Mouse (Mus musculus) forebrain, embryonic 11.5 days (tissue): ENCODE measurements around the gene Lgmn. TPM values are rescaled to one million over a fixed set of nuclear protein-coding genes. Genes with fewer than 3 reads are reported as not detected.

Source experiments
- ATAC-seq: fragments of 200-750 bp; cut with Nextera tagmentation; replicated peaks from 2 replicates; pipeline ENCODE4 v1.8.0; 2017; ENCODE audit warnings: moderate TSS enrichment; ENCODE audit not compliant: low FRiP score
- DNase-seq: peaks from one replicate; pipeline ENCODE4 v3.0.0-alpha.2; 2017; ENCODE audit warnings: low spot score
- H3K27ac ChIP-seq: fragments of 300-500 bp; sonication (generic); 2 replicates; pipeline ENCODE4 v1.5.1; 2014; ENCODE audit warnings: low read depth, low read length
- H3K27me3 ChIP-seq: fragments of 300-500 bp; sonication (generic); 2 replicates; pipeline ENCODE4 v1.6.1; 2014; ENCODE audit warnings: mild to moderate bottlenecking, low read length, mixed read lengths; ENCODE audit not compliant: control insufficient read depth, insufficient read depth
- H3K36me3 ChIP-seq: fragments of 300-500 bp; sonication (generic); 2 replicates; pipeline ENCODE4 v1.6.1; 2014; ENCODE audit warnings: mild to moderate bottlenecking, low read length, moderate library complexity, mixed read lengths; ENCODE audit not compliant: control insufficient read depth, insufficient read depth
- H3K4me1 ChIP-seq: fragments of 300-500 bp; sonication (generic); replicated peaks from 2 replicates; pipeline ENCODE4 v1.6.1; 2014; ENCODE audit warnings: low read length, mixed read lengths; ENCODE audit not compliant: control insufficient read depth, insufficient read depth
- H3K4me2 ChIP-seq: fragments of 300-500 bp; sonication (generic); 2 replicates; pipeline ENCODE4 v1.6.1; 2014; ENCODE audit warnings: low read depth, mild to moderate bottlenecking, low read length, moderate library complexity, mixed read lengths; ENCODE audit not compliant: severe bottlenecking
- H3K4me3 ChIP-seq: fragments of 300-500 bp; sonication (generic); 2 replicates; pipeline ENCODE4 v1.5.1; 2014; ENCODE audit warnings: low read depth, low read length
- H3K9ac ChIP-seq: fragments of 300-500 bp; sonication (generic); 2 replicates; pipeline ENCODE4 v1.6.1; 2014; ENCODE audit warnings: low read length
- H3K9me3 ChIP-seq: fragments of 300-500 bp; sonication (generic); 2 replicates; pipeline ENCODE4 v1.6.1; 2016; ENCODE audit warnings: low read length, mixed read lengths; ENCODE audit not compliant: control insufficient read depth
- WGBS: fragments of 180-500 bp; shearing (Covaris S2); extraction: QIAGEN DNeasy Blood & Tissue Kit; methylation state at CpG from one replicate; pipeline ENCODE4 v1.1.7; 2014; 5-methylcytosine and 5-hydroxymethylcytosine counted together
- polyA plus RNA-seq: library from polyadenylated mRNA; unstranded; fragments of >200 nt; fragmentation: Nextera tagmentation; extraction: Ambion mirVana; gene quantifications from 2 replicates; pipeline ENCODE4 v1.2.1, GENCODE M21; 2014

Gene Lgmn
- polyA plus RNA-seq, 1 experiment from 2014 or later = 49.0 TPM

GRCm38 (mm10) chr12:102356781-102357180, 82.8 kb downstream of the Lgmn start:
- Histone ChIP-seq H3K27me3 (no peaks in the 10 kb centered on the region), H3K4me3 (no peak overlapping the region), H3K9ac (no peak overlapping the region), H3K4me2 (no peak overlapping the region), H3K27ac (no peak overlapping the region), H3K36me3 (no peaks in the 10 kb centered on the region), H3K4me1 (no peaks in the 10 kb centered on the region), H3K9me3 (no peaks in the 10 kb centered on the region)
- WGBS = 93% methylated on average over 1 of the region's 1 CpGs
- no peak for ATAC-seq
- no peak for DNase-seq

- ATAC-seq (no peak), DNase-seq (no peak)
- Histone ChIP-seq H3K4me3 (no peak overlapping the region), H3K4me2 (no peak overlapping the region), H3K27me3 (no peaks in the 10 kb centered on the region), H3K9me3 (no peaks in the 10 kb centered on the region), H3K9ac (no peak overlapping the region), H3K27ac (no peak overlapping the region), H3K4me1 (no peaks in the 10 kb centered on the region), H3K36me3 (no peaks in the 10 kb centered on the region)
These were observed 83.8 kb downstream of the Lgmn start for GRCm38 (mm10) chr12:102355784-102356183.

GRCm38 (mm10) chr12:102354126-102354984, 85.3 kb downstream of the Lgmn start:
- DNase-seq = no peak
- Histone ChIP-seq H3K27me3 (no peaks in the 10 kb centered on the region), H3K9me3 (no peaks in the 10 kb centered on the region), H3K4me2 (no peak overlapping the region), H3K4me1 (no peaks in the 10 kb centered on the region), H3K27ac (no peak overlapping the region), H3K36me3 (no peaks in the 10 kb centered on the region), H3K4me3 (no peak overlapping the region), H3K9ac (no peak overlapping the region)
- WGBS = 83% methylated on average over 10 of the region's 10 CpGs
- no peak for ATAC-seq

GRCm38 (mm10) chr12:102350997-102351396, 88.6 kb downstream of the Lgmn start:
- Histone ChIP-seq H3K4me2 (no peak overlapping the region), H3K4me1 (no peaks in the 10 kb centered on the region), H3K9ac (no peak overlapping the region), H3K27me3 (no peaks in the 10 kb centered on the region), H3K27ac (no peak overlapping the region), H3K9me3 (no peaks in the 10 kb centered on the region), H3K36me3 (no peaks in the 10 kb centered on the region), H3K4me3 (no peak overlapping the region)
- DNase-seq = no peak
- no peak for ATAC-seq
- 90% methylated on average over 1 of the region's 1 CpGs for WGBS

GRCm38 (mm10) chr12:102348447-102348846, 91.2 kb downstream of the Lgmn start:
- Histone ChIP-seq H3K27me3 (no peaks in the 10 kb centered on the region), H3K9ac (no peak overlapping the region), H3K4me3 (no peak overlapping the region), H3K27ac (no peak overlapping the region), H3K4me1 (no peaks in the 10 kb centered on the region), H3K4me2 (no peak overlapping the region), H3K9me3 (no peaks in the 10 kb centered on the region), H3K36me3 (no peaks in the 10 kb centered on the region)
- no peak for DNase-seq
- no peak for ATAC-seq
- WGBS = 90% methylated on average over 6 of the region's 6 CpGs

- Histone ChIP-seq H3K4me1 (no peaks in the 10 kb centered on the region), H3K4me3 (no peak overlapping the region), H3K36me3 (no peaks in the 10 kb centered on the region), H3K4me2 (no peak overlapping the region), H3K27ac (no peak overlapping the region), H3K9me3 (no peaks in the 10 kb centered on the region), H3K9ac (no peak overlapping the region), H3K27me3 (no peaks in the 10 kb centered on the region)
- WGBS = 10% methylated on average over 1 of the region's 1 CpGs
- ATAC-seq (no peak), DNase-seq (peak; percentile 67)
These were observed 93.1 kb downstream of the Lgmn start for GRCm38 (mm10) chr12:102346507-102346906.

GRCm38 (mm10) chr12:102345031-102345815, 94.4 kb downstream of the Lgmn start:
- WGBS = 67% methylated on average over 14 of the region's 14 CpGs
- Histone ChIP-seq H3K9me3 (no peaks in the 10 kb centered on the region), H3K27ac (no peak overlapping the region), H3K4me1 (no peaks in the 10 kb centered on the region), H3K4me2 (no peak overlapping the region), H3K36me3 (no peaks in the 10 kb centered on the region), H3K27me3 (no peaks in the 10 kb centered on the region), H3K9ac (no peak overlapping the region), H3K4me3 (no peak overlapping the region)
- ATAC-seq (no peak), DNase-seq (no peak)
